ENCODE assay signal across 18 mouse cellular contexts in the genomic region with DNA sequence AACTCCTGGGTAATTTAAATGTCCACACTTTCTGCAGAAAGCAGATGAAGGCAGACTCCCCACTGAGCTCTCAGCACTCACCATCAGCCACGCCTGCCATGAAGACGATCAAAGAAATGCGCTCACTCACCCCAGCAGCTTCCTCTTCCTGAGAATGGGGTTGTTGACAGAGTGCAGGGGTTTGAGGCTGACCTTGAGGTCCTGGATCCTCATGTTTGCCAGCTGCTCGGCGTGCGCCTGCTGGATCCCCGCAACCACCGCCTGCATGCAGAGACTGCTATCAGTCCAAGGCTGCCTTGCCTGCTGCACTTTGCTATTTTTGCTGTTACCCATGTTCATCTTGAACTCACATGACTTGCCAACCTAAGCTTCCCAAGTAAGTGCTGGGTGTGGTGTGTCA. TPM values are rescaled to one million over a fixed set of nuclear protein-coding genes. Genes with fewer than 3 reads are reported as not detected.
DNase-seq lines count a peak whose midpoint lies in the region; ATAC-seq lines count a peak whose summit lies in the region.
"Had no signal": no experiment of that assay in that cellular context is flagged by ENCODE, and none has a peak within 500 bp of the region (broad histone marks: within the 10 kb centered on the region; RNA-seq: fewer than 3 reads in every experiment).

No protein-coding gene starts in this region.

- 78% methylated on average over 8 of the region's 8 CpGs for WGBS in heart, embryonic 10.5 days
- 53% methylated on average over 8 of the region's 8 CpGs for WGBS in heart, embryonic 15.5 days

- ATAC-seq in heart, embryonic 15.5 days (replicated peaks; ENCODE audit: insufficient number of reproducible peaks, insufficient read depth, low FRiP score, low read depth) = no peak
- ATAC-seq: liver, postnatal 0 days had no signal

- peaks cover 86% of the 10 kb centered on the region for H3K36me3 ChIP-seq in heart, embryonic 10.5 days
- peaks cover 71% of the 10 kb centered on the region for H3K36me3 ChIP-seq in heart, embryonic 15.5 days

- no peak overlapping the region for H3K27ac ChIP-seq in heart, embryonic 10.5 days
- peak overlapping the region; percentile 22; the same call in 1 of the 2 replicates for H3K27ac ChIP-seq in heart, embryonic 15.5 days
- H3K27ac ChIP-seq: neural tube, embryonic 12.5 days; stomach, postnatal 0 days had no signal

- H3K9me3 ChIP-seq in heart, embryonic 10.5 days = no peaks in the 10 kb centered on the region
- H3K9me3 ChIP-seq in heart, embryonic 15.5 days (replicated peaks) = no peaks in the 10 kb centered on the region
- H3K9me3 ChIP-seq: neural tube, embryonic 12.5 days had no signal

- no peak overlapping the region for H3K4me2 ChIP-seq in heart, embryonic 15.5 days
- H3K4me2 ChIP-seq: neural tube, embryonic 12.5 days had no signal

- DNase-seq in heart, adult 18-20 months = peak; percentile 42 to 44
- no peak for DNase-seq in heart, embryonic 10.5 days (ENCODE audit: low spot score)
- DNase-seq in ovary, postnatal 36 days (ENCODE audit: low spot score) = peak; percentile 50
- no peak for DNase-seq in ovary, postnatal 14 days (ENCODE audit: low spot score)
- no peak for DNase-seq in left cerebral cortex, adult 8-10 months (ENCODE audit: low spot score in 2 of 2)
- DNase-seq in thymus, postnatal 14 days = no peak
- DNase-seq: cerebellum, postnatal 25 days; kidney, adult 9 months; liver, postnatal 0 days; midbrain, embryonic 14.5 days; right cerebral cortex, adult 18-20 months; spleen, adult 18-20 months had no signal

- no peak overlapping the region for H3K9ac ChIP-seq in heart, embryonic 15.5 days
- H3K9ac ChIP-seq: liver, postnatal 0 days; neural tube, embryonic 12.5 days had no signal

- H3K4me3 ChIP-seq in heart, embryonic 10.5 days = no peak overlapping the region
- H3K4me3 ChIP-seq in heart, embryonic 15.5 days = no peak overlapping the region
- H3K4me3 ChIP-seq: neural tube, embryonic 12.5 days had no signal

- H3K27me3 ChIP-seq in heart, embryonic 10.5 days (ENCODE audit: insufficient read depth, poor library complexity, severe bottlenecking) = no peaks in the 10 kb centered on the region
- no peaks in the 10 kb centered on the region for H3K27me3 ChIP-seq in heart, embryonic 15.5 days
- H3K27me3 ChIP-seq: neural tube, embryonic 12.5 days had no signal

- no peaks in the 10 kb centered on the region for H3K4me1 ChIP-seq in heart, embryonic 10.5 days
- H3K4me1 ChIP-seq in heart, embryonic 15.5 days (replicated peaks) = 0 out of 2 replicates have a peak, but pooled peaks cover 3% of the 10 kb centered on the region
- H3K4me1 ChIP-seq: neural tube, embryonic 12.5 days had no signal

RNA-seq across cellular contexts. Expression of gene Adam1a, which starts 18.3 kb away (rescaled TPM):
- total RNA-seq in heart, adult 18-20 months (2021) = 1 to 10 TPM; 1.3 to 2.0 TPM
- polyA plus RNA-seq in heart, embryonic 10.5 days (2016; fragmentation: Nextera tagmentation; extraction: Ambion mirVana) = 0.78 and 1.4 TPM in 2 replicates
- polyA plus RNA-seq in heart, embryonic 15.5 days (2015; fragmentation: Nextera tagmentation; extraction: Ambion mirVana) = 0.86 and 0.91 TPM in 2 replicates
- total RNA-seq in left cerebral cortex, adult 8-10 months (2022) = 10 to 100 TPM in 3 of 4 experiments, 1 to 10 TPM in 1; 8.7 to 12.4 (median 11.5) TPM

RNA-seq across cellular contexts. Expression of gene Gm42878, which starts 18.3 kb away (rescaled TPM):
- not detected for total RNA-seq in heart, adult 18-20 months (2021)
- not detected in 2 replicates for polyA plus RNA-seq in heart, embryonic 10.5 days (2016; fragmentation: Nextera tagmentation; extraction: Ambion mirVana)
- polyA plus RNA-seq in heart, embryonic 15.5 days (2015; fragmentation: Nextera tagmentation; extraction: Ambion mirVana) = 0.18 TPM in 1 of 2 replicates, not detected in the other
- total RNA-seq in left cerebral cortex, adult 8-10 months (2022) = not detected
- polyA plus RNA-seq: embryonic facial prominence, embryonic 14.5 days; forebrain, embryonic 11.5 days; liver, postnatal 0 days; midbrain, embryonic 14.5 days; neural tube, embryonic 12.5 days; stomach, postnatal 0 days had no signal

RNA-seq across cellular contexts. Expression of gene Mapkapk5, which starts 18.7 kb away (rescaled TPM):
- total RNA-seq in heart, adult 18-20 months (2021) = 10 to 100 TPM; 81.6 to 84.8 TPM
- polyA plus RNA-seq in heart, embryonic 10.5 days (2016; fragmentation: Nextera tagmentation; extraction: Ambion mirVana) = 36.0 and 38.5 TPM in 2 replicates
- 30.5 and 33.1 TPM in 2 replicates for polyA plus RNA-seq in heart, embryonic 15.5 days (2015; fragmentation: Nextera tagmentation; extraction: Ambion mirVana)
- total RNA-seq in left cerebral cortex, adult 8-10 months (2022) = 10 to 100 TPM; 66.6 to 79.0 (median 74.5) TPM

RNA-seq across cellular contexts. Expression of gene Adam1b, which starts 23.7 kb away (rescaled TPM):
- not detected for total RNA-seq in heart, adult 18-20 months (2021)
- 0.15 and 0.18 TPM in 2 replicates for polyA plus RNA-seq in heart, embryonic 10.5 days (2016; fragmentation: Nextera tagmentation; extraction: Ambion mirVana)
- 0.05 and 0.11 TPM in 2 replicates for polyA plus RNA-seq in heart, embryonic 15.5 days (2015; fragmentation: Nextera tagmentation; extraction: Ambion mirVana)
- total RNA-seq in left cerebral cortex, adult 8-10 months (2022) = not detected
- polyA plus RNA-seq: embryonic facial prominence, embryonic 14.5 days; large intestine, adult 2 months; liver, postnatal 0 days; neural tube, embryonic 12.5 days; stomach, postnatal 0 days had no signal

Comparison
In these comparisons a context has a peak if more than half of its experiments do, and no peak if none do; other contexts are left out.
1. DNase-seq: peak in heart, adult 18-20 months (2 of 2) and ovary, postnatal 36 days (single experiment); none in heart, embryonic 10.5 days (single experiment), ovary, postnatal 14 days (single experiment), left cerebral cortex, adult 8-10 months (0 of 2) and thymus, postnatal 14 days (single experiment).